Mouse (Mus musculus) thymus, adult 2 months (tissue): ENCODE data around the gene Tssk2.

Source experiments
- CTCF ChIP-seq: fragments of 200-500 bp; IDR thresholded peaks from 2 replicates; pipeline ENCODE4 v1.5.1; 2012; ENCODE audit warnings: mild to moderate bottlenecking, control low read depth, low read length, moderate library complexity, borderline replicate concordance; ENCODE audit not compliant: control insufficient read depth, poor library complexity, insufficient read depth; ENCODE audit errors: extremely low read depth
- POLR2A ChIP-seq: fragments of 200-500 bp; IDR thresholded peaks from 2 replicates; pipeline ENCODE4 v1.6.1; 2012; ENCODE audit warnings: mild to moderate bottlenecking, low read length, control low read depth, moderate library complexity; ENCODE audit not compliant: control insufficient read depth, poor library complexity, insufficient read depth; ENCODE audit errors: extremely low read depth

GRCm38 (mm10) chr16:17848928-17849327, 49.5 kb upstream of the Tssk2 start:
- TF ChIP-seq POLR2A: no peak
- TF ChIP-seq CTCF: no peak
